Mouse (Mus musculus) colon, adult 2 months (tissue): ENCODE data around the gene Gm15557. TPM values are rescaled to one million over a fixed set of nuclear protein-coding genes. Genes with fewer than 3 reads are reported as not detected.

Experiments used
- polyA plus RNA-seq: library from polyadenylated mRNA; depleted of rRNA; stranded (reverse); fragments of >200 nt; gene quantifications from 2 replicates; pipeline ENCODE4 v1.2.3, GENCODE M21; 2012; rRNA removed

Gm15557 gene
- polyA plus RNA-seq = not detected in 2 replicates

DNA sequence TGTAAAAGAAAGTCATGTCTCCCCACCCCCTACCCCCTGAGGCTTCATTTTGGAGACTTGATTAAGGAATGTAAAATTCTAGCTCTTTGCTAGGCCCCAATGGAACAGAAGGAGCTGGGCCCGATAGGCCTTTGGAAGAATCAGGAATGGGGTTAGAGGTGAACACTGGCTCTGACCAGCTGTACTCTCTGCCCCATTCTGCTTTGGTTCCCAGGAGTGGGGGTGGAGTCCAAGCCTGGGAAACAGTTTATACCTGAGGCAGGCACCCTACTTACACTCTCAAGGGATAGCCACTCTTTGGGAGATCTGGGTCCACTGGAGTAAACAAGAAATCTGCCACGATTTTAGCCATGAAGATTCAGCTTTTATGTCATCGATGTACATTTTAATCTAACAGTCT, at the start of gene Gm15557:
Gene Gm15557, plus strand, starts transcription at position 48 of the 400 bp plus-strand sequence.

GRCm38 (mm10) chr2:155929531-155930442, 10.7 kb upstream of the Gm15557 start, which contains the start of gene Uqcc1:
Gene Uqcc1, minus strand, starts transcription at chr2:155930310.

GRCm38 (mm10) chr2:155945124-155945523, 4.6 kb downstream of the Gm15557 start, which contains the start of gene Gdf5:
Gene Gdf5, minus strand, starts transcription at chr2:155945367.

DNA sequence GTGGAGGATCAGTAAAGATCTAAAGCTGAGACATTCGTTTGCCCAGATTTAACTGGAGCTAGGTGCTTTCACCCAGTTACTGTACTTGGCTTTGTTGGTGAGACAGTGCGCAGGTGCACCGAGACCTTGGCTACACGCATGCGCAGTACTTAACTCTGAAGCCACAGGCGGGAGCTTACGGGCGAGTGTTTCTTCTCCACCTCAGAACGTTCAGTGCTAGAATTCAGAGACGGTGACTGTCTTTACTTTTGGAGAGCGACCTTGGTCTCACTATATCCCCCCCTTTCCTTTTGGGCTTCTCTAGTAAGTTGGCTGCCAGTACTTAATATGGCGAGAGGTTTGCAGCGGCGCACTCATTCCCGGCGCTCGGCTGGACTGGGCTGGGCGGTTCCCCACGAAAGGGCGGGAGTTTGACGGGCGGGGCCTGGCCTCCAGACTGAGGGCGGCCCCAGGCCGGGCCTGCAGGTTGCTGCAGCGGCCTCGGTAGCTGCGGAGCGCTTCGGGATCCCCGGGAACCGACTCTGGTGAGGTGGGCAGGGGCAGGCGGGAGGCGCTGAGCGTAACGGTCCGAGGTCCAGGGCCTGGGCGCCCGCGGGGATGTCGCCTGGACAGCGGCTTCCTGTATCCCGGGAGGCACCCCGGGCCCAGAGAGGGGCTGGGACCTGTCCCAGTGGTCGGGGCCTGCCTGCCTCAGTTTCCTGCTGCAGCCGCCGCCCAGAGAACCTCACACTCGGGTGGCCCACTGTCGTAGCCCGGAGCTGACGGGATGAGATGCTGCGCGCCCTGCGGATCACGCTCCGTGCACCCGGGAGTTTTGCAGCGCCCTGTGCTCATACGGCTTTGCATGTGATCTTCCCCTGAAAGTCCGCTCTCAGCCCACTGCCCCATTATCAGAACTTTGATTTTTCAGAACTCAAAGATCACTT, 15.9 kb downstream of the Gm15557 start, which contains the start of gene Cep250:
Gene Cep250, plus strand, starts transcription at position 325 of the 926 bp plus-strand sequence.

Other genes with a start within 250 kb of the Gm15557 start
- gene Trpc4ap, start 248.3 kb upstream of the Gm15557 start, polyA plus RNA-seq = 168 and 189 TPM in 2 replicates
- 76.8 and 108 TPM in 2 replicates for gene Edem2, start 211.3 kb upstream of the Gm15557 start, polyA plus RNA-seq
- gene Gm17581, start 204.9 kb upstream of the Gm15557 start, polyA plus RNA-seq = not detected in 2 replicates
- 15.5 and 19.7 TPM in 2 replicates for gene Procr, start 189.6 kb upstream of the Gm15557 start, polyA plus RNA-seq
- 0.54 and 0.65 TPM in 2 replicates for gene Mmp24, start 165.4 kb upstream of the Gm15557 start, polyA plus RNA-seq
- gene BC029722, start 121.3 kb upstream of the Gm15557 start, polyA plus RNA-seq = 34.8 and 40.6 TPM in 2 replicates
- 336 TPM in 2 replicates for gene Eif6, start 113.8 kb upstream of the Gm15557 start, polyA plus RNA-seq
- gene Fam83c, start 105.9 kb upstream of the Gm15557 start, polyA plus RNA-seq = 7.2 and 7.6 TPM in 2 replicates
- gene Uqcc1, start 10.4 kb upstream of the Gm15557 start, polyA plus RNA-seq = 19.4 and 21.9 TPM in 2 replicates
- gene Gdf5, start 4.6 kb downstream of the Gm15557 start, polyA plus RNA-seq = 0.13 and 0.28 TPM in 2 replicates
- gene Cep250, start 15.7 kb downstream of the Gm15557 start, polyA plus RNA-seq = 6.4 and 7.7 TPM in 2 replicates
- 1.5 and 2.0 TPM in 2 replicates for gene 6430550D23Rik, start 67.2 kb downstream of the Gm15557 start, polyA plus RNA-seq
- gene Ergic3, start 67.3 kb downstream of the Gm15557 start, polyA plus RNA-seq = 280 and 317 TPM in 2 replicates
- gene Fer1l4, start 112.2 kb downstream of the Gm15557 start, polyA plus RNA-seq = 2.9 and 3.4 TPM in 2 replicates
- gene Spag4, start 124.4 kb downstream of the Gm15557 start, polyA plus RNA-seq = 0.80 and 0.83 TPM in 2 replicates
- gene Cpne1, start 171.2 kb downstream of the Gm15557 start, polyA plus RNA-seq = 70.6 and 73.0 TPM in 2 replicates
- 4.8 and 11.4 TPM in 2 replicates for gene Rbm12, start 171.2 kb downstream of the Gm15557 start, polyA plus RNA-seq
- gene Gm28036, start 186.4 kb downstream of the Gm15557 start, polyA plus RNA-seq = 1.4 and 2.5 TPM in 2 replicates
- gene Romo1, start 203.3 kb downstream of the Gm15557 start, polyA plus RNA-seq = 244 and 288 TPM in 2 replicates
- 89.5 and 91.6 TPM in 2 replicates for gene Nfs1, start 203.5 kb downstream of the Gm15557 start, polyA plus RNA-seq
- gene Rbm39, start 239.5 kb downstream of the Gm15557 start, polyA plus RNA-seq = 47.0 and 63.0 TPM in 2 replicates